Mouse (Mus musculus): ENCODE measurements around the gene Zfp867. TPM values are rescaled to one million over a fixed set of nuclear protein-coding genes. Genes with fewer than 3 reads are reported as not detected.

The Zfp867 gene
- polyA plus RNA-seq, 1 experiment from 2014 or later = 10.7 TPM

DNA sequence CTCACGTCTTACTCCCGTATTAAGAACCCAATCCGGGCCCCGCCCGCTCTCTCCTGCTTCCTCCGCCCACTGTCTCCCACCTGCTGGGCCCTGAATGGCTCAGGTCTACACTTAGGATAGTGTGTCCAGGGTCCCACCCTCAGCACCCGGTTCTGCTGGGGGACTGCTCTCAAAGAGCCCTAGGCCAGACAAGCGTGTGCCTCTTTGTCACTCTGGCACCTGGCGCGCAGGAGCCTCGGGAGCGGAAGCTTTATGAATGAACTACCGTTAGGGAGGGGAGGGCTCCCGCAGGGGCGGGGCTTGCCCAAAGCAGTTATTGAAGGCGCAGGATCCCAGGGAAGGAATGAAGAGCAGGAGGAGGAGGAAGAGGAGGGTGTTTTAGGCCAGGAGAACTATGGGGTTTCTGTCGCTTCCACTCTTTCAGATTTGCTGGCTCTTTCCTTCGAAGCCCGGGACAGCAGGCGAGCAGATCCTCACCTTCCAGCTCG is 33.1 kb upstream of the Zfp867 start:
- Histone ChIP-seq H3K9ac (replicated peaks) (peak overlapping the region; percentile 98), H3K4me1 (peaks cover 24% of the 10 kb centered on the region), H3K27me3 (replicated peaks) (no peaks in the 10 kb centered on the region), H3K4me2 (peak overlapping the region; percentile 97), H3K36me3 (peaks cover 36% of the 10 kb centered on the region), H3K27ac (replicated peaks) (peak overlapping the region; percentile 92), H3K9me3 (replicated peaks) (no peaks in the 10 kb centered on the region), H3K4me3 (replicated peaks) (peak overlapping the region; percentile 84)
- peak; percentile 67 for ATAC-seq (ENCODE audit: low FRiP score)
- WGBS = under 1% methylated on average over 21 of the region's 21 CpGs

- Histone ChIP-seq H3K27ac (replicated peaks) (no peak overlapping the region), H3K9me3 (replicated peaks) (no peaks in the 10 kb centered on the region), H3K9ac (replicated peaks) (no peak overlapping the region), H3K4me1 (peaks cover 15% of the 10 kb centered on the region), H3K27me3 (replicated peaks) (no peaks in the 10 kb centered on the region), H3K4me3 (replicated peaks) (no peak overlapping the region), H3K4me2 (no peak overlapping the region), H3K36me3 (peaks cover 68% of the 10 kb centered on the region)
- ATAC-seq (ENCODE audit: low FRiP score) = no peak
- WGBS = 90% methylated on average over 5 of the region's 5 CpGs
Measured at GRCm38 (mm10) chr11:59501978-59502700, 29.9 kb upstream of the Zfp867 start.

- WGBS = 93% methylated on average over 7 of the region's 7 CpGs
- no peaks in the 10 kb centered on the region for H3K27me3 ChIP-seq (replicated peaks)
- ATAC-seq (ENCODE audit: low FRiP score) = no peak
- peaks cover 91% of the 10 kb centered on the region for H3K36me3 ChIP-seq
- no peak overlapping the region for H3K4me3 ChIP-seq (replicated peaks)
- no peak overlapping the region for H3K27ac ChIP-seq (replicated peaks)
- H3K4me1 ChIP-seq = no peaks in the 10 kb centered on the region
- H3K4me2 ChIP-seq = no peak overlapping the region
- H3K9ac ChIP-seq (replicated peaks) = no peak overlapping the region
- H3K9me3 ChIP-seq (replicated peaks) = no peaks in the 10 kb centered on the region
Measured at GRCm38 (mm10) chr11:59497747-59498146, 25.5 kb upstream of the Zfp867 start.

DNA sequence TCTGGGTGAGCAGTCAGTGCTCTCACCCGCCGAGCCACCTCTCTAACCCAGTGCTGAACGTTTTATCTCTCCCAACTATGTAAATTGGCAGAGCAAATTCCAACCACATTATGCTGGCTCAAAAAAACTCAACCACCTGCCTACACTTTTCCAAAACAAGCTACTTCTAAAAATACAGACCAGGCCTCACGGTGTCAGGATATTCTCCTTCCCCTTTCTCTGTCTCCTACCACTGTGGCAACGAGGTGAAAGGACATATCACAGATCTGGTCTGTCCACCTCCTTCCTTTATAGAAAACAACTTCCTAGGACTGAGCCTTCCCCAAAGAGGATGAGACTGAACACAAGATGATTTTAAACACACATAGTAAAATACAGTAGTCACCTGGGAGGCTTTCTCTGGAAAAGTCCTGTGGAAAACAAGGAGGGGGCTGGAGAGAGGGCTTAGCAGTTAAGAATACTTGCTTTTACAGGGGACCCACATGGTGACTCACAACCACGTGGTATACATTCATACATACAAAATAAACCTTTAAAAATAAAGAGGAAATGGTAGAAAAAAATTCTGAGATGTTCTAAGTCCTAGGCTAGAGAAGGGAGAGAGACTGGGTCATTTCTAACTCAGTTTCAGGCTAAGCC is 24.5 kb upstream of the Zfp867 start:
- Histone ChIP-seq H3K27ac (replicated peaks) (no peak overlapping the region), H3K9ac (replicated peaks) (no peak overlapping the region), H3K4me2 (no peak overlapping the region), H3K4me1 (no peaks in the 10 kb centered on the region), H3K4me3 (replicated peaks) (no peak overlapping the region), H3K9me3 (replicated peaks) (no peaks in the 10 kb centered on the region), H3K27me3 (replicated peaks) (no peaks in the 10 kb centered on the region), H3K36me3 (peaks cover 91% of the 10 kb centered on the region)
- WGBS = 87% methylated on average over 6 of the region's 6 CpGs
- ATAC-seq (ENCODE audit: low FRiP score) = no peak

DNA sequence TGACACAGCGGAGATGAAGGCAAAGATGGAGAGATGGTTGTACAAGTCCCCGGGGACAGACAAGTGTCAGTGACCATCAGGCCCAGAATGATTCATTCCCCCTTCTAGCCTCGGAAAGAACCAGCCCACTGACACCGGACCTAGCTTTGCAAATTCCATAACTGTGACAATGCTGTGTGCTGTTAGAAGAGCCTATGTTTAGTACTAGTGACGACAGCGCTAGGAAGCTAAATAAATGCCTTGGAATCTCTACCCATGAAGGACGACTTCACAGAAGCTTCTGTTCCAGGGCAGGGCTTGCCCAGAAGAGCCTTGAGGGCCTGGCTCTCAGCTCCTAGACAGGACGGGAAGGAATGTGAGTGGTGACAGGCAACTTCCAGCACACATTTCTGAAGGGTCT is 13.9 kb upstream of the Zfp867 start:
- Histone ChIP-seq H3K9ac (replicated peaks) (no peak overlapping the region), H3K4me1 (no peaks in the 10 kb centered on the region), H3K9me3 (replicated peaks) (no peaks in the 10 kb centered on the region), H3K27me3 (replicated peaks) (no peaks in the 10 kb centered on the region), H3K4me3 (replicated peaks) (no peak overlapping the region), H3K36me3 (peaks cover 50% of the 10 kb centered on the region), H3K27ac (replicated peaks) (no peak overlapping the region), H3K4me2 (no peak overlapping the region)
- ATAC-seq (ENCODE audit: low FRiP score) = no peak
- 84% methylated on average over 8 of the region's 8 CpGs for WGBS

- H3K4me2 ChIP-seq = no peak overlapping the region
- 57% methylated on average over 2 of the region's 2 CpGs for WGBS
- H3K27me3 ChIP-seq (replicated peaks) = no peaks in the 10 kb centered on the region
- H3K9ac ChIP-seq (replicated peaks) = no peak overlapping the region
- no peak overlapping the region for H3K4me3 ChIP-seq (replicated peaks)
- no peaks in the 10 kb centered on the region for H3K4me1 ChIP-seq
- peaks cover 44% of the 10 kb centered on the region for H3K36me3 ChIP-seq
- no peak overlapping the region for H3K27ac ChIP-seq (replicated peaks)
- H3K9me3 ChIP-seq (replicated peaks) = no peaks in the 10 kb centered on the region
- no peak for ATAC-seq (ENCODE audit: low FRiP score)
Measured at GRCm38 (mm10) chr11:59485641-59486040, 13.4 kb upstream of the Zfp867 start.

GRCm38 (mm10) chr11:59483212-59483611 is 10.9 kb upstream of the Zfp867 start:
- no peak overlapping the region for H3K27ac ChIP-seq (replicated peaks)
- no peaks in the 10 kb centered on the region for H3K27me3 ChIP-seq (replicated peaks)
- no peak overlapping the region for H3K4me3 ChIP-seq (replicated peaks)
- no peak overlapping the region for H3K4me2 ChIP-seq
- H3K9ac ChIP-seq (replicated peaks) = no peak overlapping the region
- no peak; the same call in 1 of the 2 replicates for ATAC-seq (ENCODE audit: low FRiP score)
- H3K4me1 ChIP-seq = no peaks in the 10 kb centered on the region
- whole genome bisulfite sequencing = 7% methylated on average over 2 of the region's 2 CpGs
- H3K36me3 ChIP-seq = peaks cover 28% of the 10 kb centered on the region
- H3K9me3 ChIP-seq (replicated peaks) = no peaks in the 10 kb centered on the region

- H3K27ac ChIP-seq (replicated peaks) = no peak overlapping the region
- H3K4me1 ChIP-seq = no peaks in the 10 kb centered on the region
- no peaks in the 10 kb centered on the region for H3K9me3 ChIP-seq (replicated peaks)
- H3K4me3 ChIP-seq (replicated peaks) = no peak overlapping the region
- no peaks in the 10 kb centered on the region; the same call in 1 of the 2 replicates for H3K27me3 ChIP-seq (replicated peaks)
- no peak overlapping the region for H3K9ac ChIP-seq (replicated peaks)
- 69% methylated on average over 6 of the region's 6 CpGs for WGBS
- ATAC-seq (ENCODE audit: low FRiP score) = no peak
- no peak overlapping the region for H3K4me2 ChIP-seq
- H3K36me3 ChIP-seq = no peaks in the 10 kb centered on the region
Measured at GRCm38 (mm10) chr11:59477240-59477639, 5.0 kb upstream of the Zfp867 start.

DNA sequence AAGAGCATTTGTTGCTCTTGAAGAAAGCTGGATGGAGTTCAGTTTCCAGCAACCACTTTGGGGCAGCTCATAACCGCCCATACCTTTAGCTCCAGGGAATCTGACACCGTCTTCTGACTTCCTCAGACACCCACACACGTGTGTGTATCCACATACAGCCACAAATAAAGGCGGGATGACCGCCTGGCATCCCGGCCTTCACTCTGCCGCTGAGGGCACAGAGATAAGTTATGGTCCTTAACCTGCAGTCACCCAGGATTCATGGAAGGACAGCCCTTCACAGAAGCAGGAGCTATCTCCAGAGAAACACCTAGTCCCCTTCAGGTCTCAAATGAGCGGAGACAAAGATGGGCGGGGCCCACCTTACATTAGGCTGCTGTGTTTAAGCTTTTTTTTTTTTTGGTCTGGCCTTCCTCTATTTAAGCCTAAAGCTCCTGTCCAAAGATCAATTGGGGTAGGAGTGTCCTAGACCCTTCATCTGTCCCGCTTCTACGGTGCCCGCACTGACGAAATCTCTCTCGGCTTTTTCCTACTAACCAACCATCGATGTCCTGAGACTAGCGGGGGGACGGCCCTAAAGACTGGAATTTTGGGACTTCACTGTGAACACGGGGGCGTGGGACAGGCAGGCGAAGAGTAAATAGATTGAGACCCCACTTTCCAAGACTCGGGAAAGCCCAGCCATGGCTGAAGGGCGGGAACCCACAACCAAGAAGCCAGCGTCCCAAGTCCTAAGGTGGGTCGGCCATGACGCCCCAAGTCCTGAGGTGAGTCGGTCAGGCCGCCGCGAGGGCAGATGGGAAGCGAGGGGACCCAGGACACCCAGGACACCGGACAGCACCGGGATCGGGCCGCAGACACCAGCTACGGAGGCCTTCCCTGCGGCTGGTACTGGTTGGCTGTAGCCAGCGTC is 605 bp downstream of the Zfp867 start:
- Histone ChIP-seq H3K9me3 (replicated peaks) (no peaks in the 10 kb centered on the region), H3K4me2 (peak overlapping the region; percentile 81), H3K4me1 (peaks cover 17% of the 10 kb centered on the region), H3K9ac (replicated peaks) (peak overlapping the region; percentile 91), H3K36me3 (peaks cover under 1% of the 10 kb centered on the region; the same call in 1 of the 2 replicates), H3K27ac (replicated peaks) (peak overlapping the region; percentile 88), H3K4me3 (replicated peaks) (peak overlapping the region; percentile 90), H3K27me3 (replicated peaks) (no peaks in the 10 kb centered on the region; the same call in 1 of the 2 replicates)
- WGBS = 6% methylated on average over 37 of the region's 37 CpGs
- ATAC-seq (ENCODE audit: low FRiP score) = peak; percentile 50

DNA sequence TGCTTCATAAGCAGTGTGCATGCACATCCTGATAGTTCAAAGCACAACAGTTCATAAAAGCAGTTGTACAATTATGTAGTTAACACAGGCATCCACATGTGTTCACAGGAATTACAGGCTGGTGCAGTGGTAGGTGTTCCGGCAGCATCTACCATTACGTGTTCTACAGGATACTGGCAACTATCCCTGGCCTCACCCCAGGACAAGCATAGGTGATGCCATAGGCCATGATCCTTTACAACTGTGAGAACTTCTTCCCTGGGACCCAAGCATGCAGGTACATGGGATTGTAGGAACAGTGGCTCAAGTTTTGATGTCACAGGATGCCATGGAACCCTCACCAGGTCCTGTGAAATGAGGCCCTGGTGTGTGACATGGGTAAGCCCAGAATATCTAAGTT is 11.8 kb downstream of the Zfp867 start:
- peaks cover 16% of the 10 kb centered on the region for H3K9me3 ChIP-seq (replicated peaks)
- H3K4me3 ChIP-seq (replicated peaks) = no peak overlapping the region
- H3K36me3 ChIP-seq = peaks cover 74% of the 10 kb centered on the region
- 99% methylated on average over 2 of the region's 2 CpGs for WGBS
- H3K4me1 ChIP-seq = 0 out of 2 replicates have a peak, but pooled peaks cover 2% of the 10 kb centered on the region
- H3K9ac ChIP-seq (replicated peaks) = no peak overlapping the region
- ATAC-seq (ENCODE audit: low FRiP score) = no peak
- no peaks in the 10 kb centered on the region for H3K27me3 ChIP-seq (replicated peaks)
- H3K27ac ChIP-seq (replicated peaks) = no peak overlapping the region
- H3K4me2 ChIP-seq = no peak overlapping the region

- Histone ChIP-seq H3K4me2 (no peak overlapping the region), H3K27ac (replicated peaks) (no peak overlapping the region), H3K4me1 (0 out of 2 replicates have a peak, but pooled peaks cover 2% of the 10 kb centered on the region), H3K4me3 (replicated peaks) (no peak overlapping the region), H3K36me3 (peaks cover 77% of the 10 kb centered on the region), H3K9me3 (replicated peaks) (peaks cover 11% of the 10 kb centered on the region), H3K27me3 (replicated peaks) (no peaks in the 10 kb centered on the region), H3K9ac (replicated peaks) (no peak overlapping the region)
- ATAC-seq (ENCODE audit: low FRiP score) = no peak
- 65% methylated on average over 5 of the region's 5 CpGs for WGBS
Measured at GRCm38 (mm10) chr11:59458973-59459372, 13.3 kb downstream of the Zfp867 start.

Measured in neural tube, embryonic 15.5 days (tissue).